Mouse (Mus musculus) lung, postnatal 36 days (tissue): Measurements from ENCODE around the gene Slc39a13.
"Not testable (repeated sequence)": the region's sequence is repeated elsewhere in the genome, so short reads cannot be mapped to it uniquely, and the experiment has no call there.

Source experiments
- DNase-seq: peaks from one replicate; pipeline ENCODE4 v3.0.0; 2022; ENCODE audit warnings: mixed read lengths

Slc39a13 gene

GRCm38 (mm10) chr2:91064211-91064610, 6.0 kb downstream of the Slc39a13 start:
- DNase-seq, result no peak

- no peak for DNase-seq
These were observed 7.2 kb downstream of the Slc39a13 start for GRCm38 (mm10) chr2:91062779-91063606.

GRCm38 (mm10) chr2:91061849-91062481, 8.3 kb downstream of the Slc39a13 start:
- DNase-seq, result peak; percentile 64

- DNase-seq, result peak; percentile 36
These were observed 9.5 kb downstream of the Slc39a13 start for GRCm38 (mm10) chr2:91060544-91061355.

GRCm38 (mm10) chr2:91059376-91059775, 10.8 kb downstream of the Slc39a13 start:
- DNase-seq, result no peak

GRCm38 (mm10) chr2:91058435-91058834, 11.8 kb downstream of the Slc39a13 start:
- no peak for DNase-seq

GRCm38 (mm10) chr2:91053934-91054382, 16.3 kb downstream of the Slc39a13 start, which contains the start of gene Psmc3:
Gene Psmc3 (plus strand): TSS chr2:91054009.
- peak; percentile 97 for DNase-seq

- no peak for DNase-seq
These were observed 16.9 kb downstream of the Slc39a13 start for GRCm38 (mm10) chr2:91053181-91053933.

- DNase-seq, result no peak
These were observed 17.5 kb downstream of the Slc39a13 start for GRCm38 (mm10) chr2:91052752-91053151.

GRCm38 (mm10) chr2:91051917-91052316, 18.3 kb downstream of the Slc39a13 start:
- DNase-seq, result no peak

- DNase-seq, result no peak
These were observed 22.9 kb downstream of the Slc39a13 start for GRCm38 (mm10) chr2:91047359-91047758.

GRCm38 (mm10) chr2:91045805-91046204, 24.4 kb downstream of the Slc39a13 start:
- not testable (repeated sequence) for DNase-seq

GRCm38 (mm10) chr2:91044727-91045126, 25.5 kb downstream of the Slc39a13 start:
- no peak for DNase-seq

- DNase-seq, result peak; percentile 20
These were observed 27.4 kb downstream of the Slc39a13 start for GRCm38 (mm10) chr2:91042651-91043398.

GRCm38 (mm10) chr2:91041786-91042185, 28.4 kb downstream of the Slc39a13 start:
- DNase-seq, result no peak

- peak; percentile 69 for DNase-seq
These were observed 34.8 kb downstream of the Slc39a13 start, which contains the start of gene Rapsn for GRCm38 (mm10) chr2:91035385-91035784. Gene Rapsn (plus strand): TSS chr2:91035620.

- peak; percentile 8 for DNase-seq
These were observed 37.2 kb downstream of the Slc39a13 start for GRCm38 (mm10) chr2:91033000-91033399.

- DNase-seq, result no peak
These were observed 39.0 kb downstream of the Slc39a13 start for GRCm38 (mm10) chr2:91031216-91031615.

- peak; percentile 55 for DNase-seq
These were observed 42.6 kb downstream of the Slc39a13 start for GRCm38 (mm10) chr2:91027391-91028214.

- DNase-seq, result no peak
These were observed 43.7 kb downstream of the Slc39a13 start for GRCm38 (mm10) chr2:91026491-91026890.
